Mouse (Mus musculus) CD4-positive, CD25-positive, alpha-beta regulatory T cell, adult 4 months (primary cell): Measurements from ENCODE around the gene Bola3. TPM values are rescaled to one million over a fixed set of nuclear protein-coding genes. Genes with fewer than 3 reads are reported as not detected.

ENCODE experiments used
- ATAC-seq: one replicate; pipeline ENCODE4 v1.8.0; 2017
- polyA plus RNA-seq, 2 experiments: library from polyadenylated mRNA; unstranded; fragments of 100-300 nt; shearing (Covaris generic); gene quantifications; one replicate each; pipeline ENCODE4 v1.2.1; 2017

Bola3 gene
- polyA plus RNA-seq, 2 experiments from 2014 or later, result 57.5 to 66.1 TPM

DNA sequence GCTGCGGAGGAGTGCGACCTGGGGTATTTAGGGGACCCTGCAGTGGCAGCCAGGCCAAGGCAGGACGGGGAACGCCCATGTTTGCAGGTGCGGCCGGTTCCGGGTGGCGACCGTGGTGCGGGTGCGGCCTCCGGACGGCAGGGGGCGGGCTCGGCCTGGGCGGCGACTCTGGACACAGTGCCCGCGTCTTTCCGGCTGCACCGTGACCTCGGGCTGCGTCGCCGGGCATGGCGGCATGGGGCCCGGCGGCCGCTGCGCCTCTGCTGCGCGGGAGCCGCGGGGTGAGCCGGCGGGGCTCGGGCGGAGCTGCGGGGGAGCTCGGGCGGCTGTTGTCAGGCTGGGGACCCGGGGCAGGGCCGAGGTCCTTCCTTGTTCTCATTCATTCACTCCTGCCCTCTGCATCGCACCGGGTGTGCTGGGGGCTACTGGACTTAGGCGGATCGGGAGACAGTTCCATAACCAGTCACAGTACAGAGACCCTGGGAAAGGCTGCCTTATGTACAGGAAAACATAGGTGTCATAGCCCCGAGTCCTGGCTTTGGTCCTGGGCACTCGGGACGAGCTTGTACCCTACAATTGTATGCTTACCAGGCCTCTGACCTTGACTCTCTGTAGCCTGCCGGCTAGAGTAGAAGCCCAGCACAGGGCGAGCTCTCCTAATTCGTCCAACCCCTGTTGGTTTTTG, 469 bp downstream of the Bola3 start:
- peak; percentile 94 for ATAC-seq

DNA sequence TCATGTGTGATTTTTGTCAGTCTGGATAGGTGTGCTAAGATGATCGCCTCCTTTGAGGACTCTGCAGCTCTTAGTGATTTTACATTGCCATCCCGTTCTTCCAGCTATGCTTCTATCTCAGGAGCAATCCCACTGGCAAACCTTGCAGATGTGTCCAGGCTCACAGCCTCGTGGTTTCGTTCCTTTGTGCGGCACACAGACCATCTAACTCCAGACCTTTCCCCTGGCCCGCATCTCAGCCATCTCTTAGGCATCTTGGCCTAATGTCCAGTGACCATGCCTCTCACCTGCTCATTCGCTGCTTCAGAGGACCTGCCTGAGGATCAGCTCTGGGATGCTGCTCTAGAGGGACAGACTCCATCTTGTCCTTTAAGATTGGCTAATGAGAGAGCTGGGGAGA, 1.2 kb downstream of the Bola3 start:
- no peak for ATAC-seq

DNA sequence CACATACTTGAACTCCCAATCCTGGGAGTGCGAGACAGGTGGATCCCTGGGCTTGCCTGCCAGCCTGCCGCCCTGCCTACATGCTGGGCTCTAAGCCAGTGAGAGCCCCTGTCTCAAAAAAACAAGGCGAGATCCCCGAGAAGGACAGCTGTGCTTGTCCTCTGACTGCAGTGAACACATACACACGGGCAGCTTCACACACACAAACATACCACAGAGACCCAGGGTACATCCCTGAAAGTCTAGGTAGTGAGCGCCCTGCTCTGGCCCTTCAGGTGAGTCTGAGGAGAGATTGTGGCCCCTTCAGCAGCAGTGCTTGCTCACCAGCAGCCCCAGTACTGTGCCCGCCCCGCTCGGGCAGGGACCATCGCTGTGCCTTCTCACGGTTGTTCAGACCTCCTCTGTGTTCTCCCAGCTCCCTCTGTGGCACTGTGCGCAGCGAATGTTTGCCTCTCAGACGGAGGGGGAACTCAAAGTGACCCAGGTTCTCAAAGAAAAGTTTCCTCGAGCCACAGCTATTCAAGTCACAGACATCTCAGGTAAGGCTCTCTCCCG, 2.0 kb downstream of the Bola3 start:
- ATAC-seq, result no peak

DNA sequence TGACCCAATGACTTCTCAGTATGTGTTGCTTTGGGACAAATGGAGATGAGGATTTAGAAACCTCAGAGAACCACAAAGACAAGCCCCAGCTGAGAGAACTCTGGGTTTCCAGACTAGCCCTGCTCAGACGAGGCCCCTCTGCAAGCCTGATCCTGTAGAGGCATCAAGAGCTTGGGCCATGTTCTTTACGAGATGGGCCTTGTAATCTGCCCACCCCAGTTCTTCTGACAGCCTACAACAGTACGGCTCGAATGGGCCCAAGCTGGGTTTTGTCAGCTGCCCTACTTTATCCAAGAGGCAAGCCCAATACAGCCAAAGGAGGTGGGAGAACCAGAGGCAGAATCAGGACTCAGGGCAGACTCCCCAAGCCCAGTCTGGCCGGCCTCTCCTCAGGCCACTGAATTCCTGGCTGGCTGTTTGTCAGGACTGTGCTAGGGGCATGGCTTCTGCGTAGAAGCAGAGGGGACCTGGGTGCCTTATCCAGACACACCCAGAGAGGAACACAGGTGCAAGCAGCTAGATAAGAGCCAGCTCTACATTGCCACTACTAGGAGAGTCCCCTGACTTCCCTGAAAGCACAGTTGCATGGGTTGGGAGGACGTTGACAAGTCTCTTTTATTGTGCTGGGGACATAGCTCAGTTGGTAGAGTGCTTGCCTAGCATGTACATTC, 2.7 kb downstream of the Bola3 start:
- ATAC-seq, result no peak

DNA sequence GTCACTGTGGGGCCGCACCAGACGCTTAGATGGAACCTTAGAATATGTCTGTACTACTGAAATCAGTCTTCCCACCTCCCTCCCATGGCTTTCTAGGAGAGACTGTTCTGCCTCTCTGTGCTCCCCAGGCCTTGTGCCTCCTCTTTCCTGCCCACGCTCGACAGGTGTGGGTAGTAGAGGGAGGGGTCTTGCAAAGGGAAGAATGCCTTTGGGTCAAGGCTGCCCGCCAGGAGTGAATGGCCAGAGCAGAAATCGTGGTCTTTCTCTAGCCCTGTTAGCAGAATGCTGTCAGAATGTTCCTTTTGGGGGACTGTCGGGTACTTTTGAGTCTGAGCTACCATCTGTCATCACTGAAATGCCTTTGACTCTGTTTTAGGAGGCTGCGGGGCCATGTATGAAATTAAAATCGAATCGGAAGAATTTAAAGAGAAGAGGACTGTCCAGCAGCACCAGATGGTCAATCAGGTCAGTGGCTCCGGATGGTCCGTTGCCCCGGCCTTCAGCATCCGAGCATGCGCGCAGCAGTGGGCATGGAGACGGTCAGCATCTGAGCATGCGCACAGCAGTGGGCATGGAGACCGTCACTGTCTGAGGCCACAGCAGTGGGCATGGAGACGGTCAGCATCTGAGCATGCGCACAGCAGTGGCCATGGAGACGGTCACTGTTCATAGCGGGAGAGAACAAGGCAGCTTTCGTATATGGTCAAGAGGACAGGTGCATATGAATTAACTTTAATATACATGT, 3.9 kb downstream of the Bola3 start:
- ATAC-seq, result no peak

DNA sequence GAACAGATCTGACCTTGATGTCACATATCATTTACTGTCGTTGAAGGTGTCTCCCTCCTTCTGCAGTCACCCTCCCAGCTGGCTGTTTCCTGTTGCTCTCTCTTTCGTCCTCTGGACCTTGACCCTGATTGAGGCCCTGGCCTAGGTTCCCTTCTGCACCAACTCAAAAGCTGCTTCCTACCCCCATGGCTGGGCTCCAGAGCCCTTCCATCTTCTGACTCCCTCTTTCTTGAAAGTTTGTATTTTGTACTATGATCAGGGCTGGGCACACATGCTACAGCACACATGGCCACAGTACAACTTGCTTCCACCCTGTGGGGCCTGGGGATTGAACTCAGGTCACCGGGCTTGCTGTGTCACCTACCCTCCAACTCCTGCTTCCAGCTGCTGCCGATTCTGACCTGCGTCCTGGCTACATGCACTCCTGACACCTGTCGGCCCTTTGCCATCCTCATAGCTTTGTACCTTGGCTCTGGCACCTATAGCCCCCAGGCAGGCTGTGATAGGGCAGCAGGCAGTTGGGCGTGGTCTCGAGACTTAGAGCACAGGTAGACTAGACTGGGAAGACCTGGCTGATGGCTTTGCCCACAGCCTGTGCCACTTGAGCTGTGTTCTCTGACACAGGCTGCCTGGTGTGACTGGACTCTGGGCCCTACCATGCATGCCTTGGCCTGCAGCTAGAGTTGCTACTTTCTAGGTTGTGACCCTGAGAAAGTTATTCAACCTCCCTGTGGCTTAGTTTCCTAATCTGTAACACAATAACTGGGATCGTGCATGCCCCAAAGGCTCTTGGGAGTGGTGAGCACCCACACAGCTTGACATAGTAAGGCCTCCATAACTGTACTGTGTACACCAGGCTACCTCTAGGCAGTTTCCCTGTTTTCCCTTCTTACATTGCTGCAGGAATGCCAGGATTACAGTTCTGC, 6.2 kb downstream of the Bola3 start:
- ATAC-seq, result no peak

DNA sequence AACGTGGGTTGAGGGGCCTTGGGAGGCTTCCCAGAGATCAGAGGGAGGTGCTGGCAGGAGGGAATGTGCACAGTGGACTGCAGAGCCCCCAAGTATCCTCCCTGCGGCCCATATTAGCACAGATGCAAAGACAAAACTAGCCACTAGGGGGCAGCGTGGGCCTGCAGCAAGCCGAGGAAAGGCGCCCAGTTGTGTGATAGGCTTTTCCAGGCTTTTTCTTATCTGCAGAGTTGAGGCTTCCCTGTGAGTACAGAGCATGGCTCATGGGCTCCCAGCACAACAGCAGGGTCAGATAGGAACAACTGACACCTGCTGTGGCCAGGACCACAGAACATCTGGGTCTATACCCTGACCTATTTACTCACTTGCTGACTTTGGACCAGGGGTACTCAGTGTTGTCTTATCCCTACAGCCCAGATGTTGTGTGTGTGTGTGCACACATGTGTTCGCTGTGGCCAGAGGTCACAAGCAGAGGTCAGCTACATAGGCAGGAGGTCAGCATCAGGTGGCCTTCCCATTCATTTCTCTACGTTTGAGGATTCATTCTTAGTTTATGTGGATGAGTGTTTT, 7.7 kb downstream of the Bola3 start:
- peak; percentile 85 for ATAC-seq

DNA sequence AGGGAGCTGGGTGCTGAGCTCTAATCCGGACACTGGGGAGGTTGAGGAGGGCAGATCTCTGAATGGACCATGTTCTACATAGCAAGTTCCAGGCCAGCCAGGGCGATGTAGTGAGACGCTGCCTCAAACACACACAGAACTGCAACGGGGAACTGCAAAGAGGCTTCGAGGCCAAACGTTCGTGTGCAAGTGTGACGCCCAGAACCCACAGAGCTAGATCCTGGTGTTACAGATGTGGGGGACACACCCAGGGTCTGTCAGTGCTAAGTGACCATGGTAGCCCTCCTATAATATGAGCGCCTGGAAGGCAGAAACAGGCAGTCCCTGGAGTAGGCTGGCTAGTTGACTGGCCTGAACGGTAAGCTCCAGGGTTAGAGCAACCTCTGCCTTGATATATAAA, 8.5 kb downstream of the Bola3 start:
- ATAC-seq, result no peak

DNA sequence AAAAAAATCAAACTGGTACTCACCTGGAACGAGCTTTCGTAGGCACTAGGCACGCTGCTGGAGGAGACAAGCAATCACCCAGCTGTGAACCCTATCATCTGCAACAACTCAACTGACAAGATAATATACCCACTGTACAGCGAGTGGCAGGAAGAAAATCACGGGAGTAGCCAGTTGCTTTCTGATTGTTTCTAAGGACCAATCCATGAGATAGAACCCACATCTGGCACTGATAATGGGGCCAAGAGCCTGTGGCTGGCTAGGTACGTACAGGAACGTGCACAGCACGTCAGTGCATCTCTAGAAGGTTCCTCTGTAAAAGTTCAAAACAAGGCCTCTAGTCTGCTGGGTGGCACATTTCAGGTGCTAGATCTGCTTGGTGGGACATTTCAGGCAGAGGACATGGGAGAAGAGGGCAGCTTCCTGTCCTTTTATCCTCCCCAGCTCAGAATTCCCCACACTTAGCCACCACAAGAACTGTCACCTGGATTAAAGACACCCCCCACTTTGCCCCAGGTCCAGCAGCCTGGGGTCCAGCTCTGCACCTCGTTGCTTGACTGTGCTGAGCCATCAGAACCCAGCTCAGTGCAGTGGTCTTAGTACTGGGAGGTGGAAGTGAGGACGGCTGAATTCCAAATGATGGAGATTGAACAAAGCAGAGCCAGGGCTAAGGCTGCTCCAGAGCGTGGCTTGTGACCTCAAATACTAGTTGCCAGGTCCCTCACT, 12.7 kb downstream of the Bola3 start:
- no peak for ATAC-seq

DNA sequence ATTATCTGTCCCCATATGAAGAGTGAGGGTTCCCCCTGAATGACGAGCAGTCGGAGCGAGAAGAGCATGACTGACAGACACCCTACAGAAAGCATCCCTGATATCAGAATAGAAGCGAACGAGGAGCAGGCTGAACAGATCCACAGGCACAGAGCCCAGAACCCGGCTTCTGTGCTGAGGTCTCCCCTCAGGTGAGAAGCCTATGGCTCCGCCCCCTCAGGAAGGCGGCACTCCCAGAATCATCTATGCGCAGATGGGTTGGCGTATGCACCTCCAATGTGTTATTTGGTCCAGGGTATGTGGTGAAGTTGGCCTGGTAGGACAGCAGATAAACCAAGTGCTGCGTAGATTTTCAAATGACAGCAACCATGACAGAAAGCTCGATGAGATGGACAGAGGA, 14.1 kb downstream of the Bola3 start:
- ATAC-seq, result no peak

DNA sequence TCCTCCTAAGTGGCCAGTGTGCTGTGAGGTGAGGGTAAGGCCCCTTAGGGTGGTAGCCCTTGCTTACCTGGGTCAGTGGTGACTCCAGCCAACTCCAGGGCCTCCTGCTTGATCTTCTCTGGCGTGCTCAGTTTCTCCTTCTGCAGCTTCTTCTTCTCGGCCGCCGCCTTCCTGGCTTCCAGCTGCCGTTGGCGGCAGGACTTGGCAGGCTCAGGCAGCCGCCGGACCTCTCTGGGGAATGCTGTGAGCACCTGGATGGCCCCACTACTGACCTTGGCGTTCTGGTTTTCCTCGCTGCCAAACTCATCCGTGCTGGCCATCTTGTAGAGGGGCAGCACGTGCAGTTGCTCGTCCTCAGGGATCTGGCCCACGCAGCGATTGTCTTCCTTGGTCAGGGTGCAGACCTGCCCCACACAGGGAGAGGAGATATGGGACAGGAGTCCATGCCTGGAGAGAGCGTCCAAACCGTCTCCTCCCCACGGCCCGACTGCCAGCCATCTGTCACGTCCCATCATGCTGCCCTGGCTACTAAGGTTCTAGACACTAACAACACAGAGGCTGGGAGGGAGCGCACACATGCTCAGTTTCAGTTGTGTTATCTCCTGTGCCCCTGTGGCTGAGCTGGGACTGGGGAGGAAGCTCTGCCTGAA, 21.5 kb downstream of the Bola3 start:
- no peak for ATAC-seq

DNA sequence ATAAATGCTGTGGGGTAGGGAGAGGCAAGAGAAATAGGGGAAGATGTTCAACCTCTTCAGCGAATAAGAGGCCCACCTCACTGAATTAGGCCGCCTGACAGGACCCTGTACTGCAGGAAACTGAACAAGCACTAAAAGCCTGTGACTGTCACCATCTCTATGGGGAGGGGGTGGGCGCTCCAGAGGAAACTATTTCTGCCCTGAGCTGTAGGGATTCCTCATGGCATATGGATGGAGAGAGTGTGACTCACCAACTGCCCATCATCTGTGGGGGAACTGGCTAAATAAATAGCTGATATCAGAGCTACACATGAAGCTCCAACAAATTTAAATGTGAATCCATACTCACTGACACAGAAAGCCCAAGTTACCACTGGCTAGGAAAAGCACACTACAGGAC, 22.4 kb downstream of the Bola3 start:
- ATAC-seq, result no peak

DNA sequence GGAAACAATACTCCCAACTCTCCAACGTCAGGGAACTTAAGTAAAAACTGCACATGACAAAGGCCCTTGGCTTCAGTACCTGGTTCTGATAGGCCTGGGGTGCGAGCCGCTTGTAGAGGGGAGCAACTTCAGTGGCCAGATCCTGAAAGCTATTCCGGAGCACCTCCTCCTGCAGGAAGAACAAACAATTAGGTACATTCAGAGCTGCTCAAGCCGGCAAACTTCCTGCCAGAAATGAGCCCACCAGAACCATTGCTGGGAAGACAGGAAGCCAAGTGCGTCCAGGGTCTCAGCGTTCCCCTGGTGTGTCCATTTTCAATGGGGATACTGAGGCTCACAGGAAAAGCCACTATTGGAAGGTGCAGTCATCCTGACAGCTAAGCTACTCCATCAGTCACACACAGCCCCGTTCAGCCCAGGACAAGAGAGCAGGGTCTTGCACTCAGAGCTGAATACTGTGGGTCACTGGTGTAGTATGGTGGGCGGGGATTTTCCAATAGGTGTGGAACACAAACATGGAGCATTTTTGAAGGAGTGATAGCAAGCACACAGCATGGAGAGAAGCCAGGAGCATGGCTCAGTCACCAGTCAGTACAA, 24.9 kb downstream of the Bola3 start:
- ATAC-seq, result no peak

DNA sequence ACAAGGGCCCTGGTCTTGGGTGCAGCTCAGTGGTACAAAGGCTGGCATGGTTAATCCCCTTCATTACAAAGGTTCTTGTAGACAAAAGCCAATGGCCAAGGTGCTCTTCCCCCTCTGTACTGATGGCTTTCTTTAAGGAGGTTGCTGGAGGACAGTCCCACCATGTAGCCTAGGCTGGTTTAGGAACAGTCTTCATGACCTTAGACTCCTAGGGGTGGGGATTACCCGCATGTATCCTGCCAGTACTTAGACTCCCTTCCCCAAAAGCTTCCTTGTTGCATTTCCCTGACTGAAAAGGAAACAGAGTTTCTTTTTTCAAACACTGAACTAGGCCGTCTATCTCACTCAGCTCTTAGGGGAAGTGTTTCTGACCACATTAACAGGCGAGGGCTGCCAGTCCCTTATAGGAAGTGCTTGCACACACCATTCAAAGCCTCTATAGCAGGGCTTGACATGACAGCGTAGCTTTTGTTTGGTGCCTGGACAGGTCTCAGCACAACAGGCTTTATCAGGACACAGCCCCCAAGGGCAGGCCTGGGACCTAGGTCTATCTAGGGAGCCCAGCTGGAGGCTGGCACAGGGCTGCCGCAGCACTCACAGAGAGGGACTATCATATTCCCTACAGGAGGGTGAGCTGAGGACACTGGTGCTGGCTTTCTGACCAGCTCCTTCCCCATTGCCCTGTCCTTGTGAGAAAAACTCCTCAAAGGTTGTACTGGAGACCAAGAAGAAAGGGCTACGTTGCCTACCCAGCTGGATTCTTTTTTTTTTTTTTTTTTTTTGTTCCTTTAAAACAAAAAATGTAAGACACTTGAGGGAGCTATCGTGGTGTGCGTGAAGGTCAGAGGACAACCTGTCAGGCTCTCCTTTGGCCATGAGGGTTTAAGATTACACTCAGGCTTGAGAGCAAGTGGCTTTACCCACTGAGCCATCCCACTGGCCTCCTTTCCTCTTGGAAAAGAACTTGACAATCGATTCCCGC, 32.9 kb downstream of the Bola3 start:
- peak; percentile 47 for ATAC-seq

DNA sequence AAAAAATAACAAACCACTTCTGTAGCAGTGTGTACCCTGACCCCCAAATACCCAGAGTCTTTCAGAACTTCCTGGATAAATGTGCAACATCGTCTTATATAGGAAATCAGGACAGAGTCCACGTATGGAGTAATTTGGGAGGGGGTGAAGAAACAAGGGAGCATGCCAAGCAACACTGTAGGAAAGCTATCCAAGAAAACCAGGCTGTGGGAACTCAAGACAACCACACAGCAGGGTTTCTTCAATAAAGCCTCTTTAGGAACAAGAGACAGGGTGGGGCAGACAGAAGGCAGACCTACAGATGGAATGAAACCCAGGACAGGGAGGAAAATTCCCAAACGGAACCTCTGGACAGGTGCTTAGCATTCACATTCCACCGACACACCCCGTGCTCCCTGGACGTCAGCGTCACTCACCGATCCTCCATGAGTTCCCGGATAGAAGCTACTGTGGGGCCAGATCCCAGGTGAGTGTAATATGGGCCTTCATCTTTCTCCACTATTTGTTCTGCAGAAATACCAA, 36.7 kb downstream of the Bola3 start:
- no peak for ATAC-seq

DNA sequence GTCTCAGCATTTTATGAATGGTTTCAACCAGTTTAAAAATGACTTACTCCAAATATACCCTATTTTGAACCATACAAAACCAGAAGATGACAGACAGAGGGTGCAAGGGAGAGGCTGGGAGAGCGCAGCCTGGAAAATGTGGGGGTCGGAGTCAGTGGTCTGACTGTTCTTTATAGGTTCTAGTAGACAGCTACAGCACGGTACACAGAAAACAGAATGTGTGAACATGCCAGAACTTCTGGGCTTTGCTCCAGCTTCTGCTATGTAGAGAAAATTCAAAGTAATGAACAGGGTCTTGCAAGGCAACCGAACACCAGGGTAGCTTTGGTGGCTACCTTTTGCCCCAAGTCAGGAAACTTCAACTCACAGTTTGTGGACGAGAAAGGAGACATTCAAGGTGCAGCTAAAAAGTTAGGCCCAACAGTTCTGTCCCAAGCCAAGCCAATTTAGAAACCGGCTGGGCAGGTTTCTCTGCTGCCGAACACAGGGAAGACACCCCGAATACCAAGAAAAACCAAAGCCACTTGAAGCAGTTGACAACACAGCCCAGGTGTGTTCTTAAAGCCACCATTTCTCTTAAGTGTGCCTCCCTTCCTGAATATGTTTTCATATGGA, 43.3 kb downstream of the Bola3 start:
- ATAC-seq, result no peak

DNA sequence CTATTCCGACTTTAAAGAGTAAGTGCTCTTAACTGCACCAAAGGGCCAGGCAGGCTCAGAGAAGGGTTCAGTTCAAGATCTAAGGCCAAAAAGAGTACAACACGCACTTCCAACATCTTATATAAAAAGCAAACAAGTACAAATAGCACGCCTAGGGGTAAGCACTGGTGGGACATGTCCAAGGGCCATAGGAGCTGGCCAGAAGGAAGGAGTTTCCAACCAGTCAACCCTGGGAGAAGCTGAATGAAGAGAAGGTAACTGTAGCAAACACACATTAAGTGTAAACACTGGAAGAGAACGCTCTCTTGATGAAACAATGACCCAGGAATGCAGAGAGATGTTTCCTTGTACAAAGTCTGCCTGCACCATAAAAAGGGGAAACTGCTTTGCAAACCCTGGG, 45.2 kb downstream of the Bola3 start:
- ATAC-seq, result no peak

DNA sequence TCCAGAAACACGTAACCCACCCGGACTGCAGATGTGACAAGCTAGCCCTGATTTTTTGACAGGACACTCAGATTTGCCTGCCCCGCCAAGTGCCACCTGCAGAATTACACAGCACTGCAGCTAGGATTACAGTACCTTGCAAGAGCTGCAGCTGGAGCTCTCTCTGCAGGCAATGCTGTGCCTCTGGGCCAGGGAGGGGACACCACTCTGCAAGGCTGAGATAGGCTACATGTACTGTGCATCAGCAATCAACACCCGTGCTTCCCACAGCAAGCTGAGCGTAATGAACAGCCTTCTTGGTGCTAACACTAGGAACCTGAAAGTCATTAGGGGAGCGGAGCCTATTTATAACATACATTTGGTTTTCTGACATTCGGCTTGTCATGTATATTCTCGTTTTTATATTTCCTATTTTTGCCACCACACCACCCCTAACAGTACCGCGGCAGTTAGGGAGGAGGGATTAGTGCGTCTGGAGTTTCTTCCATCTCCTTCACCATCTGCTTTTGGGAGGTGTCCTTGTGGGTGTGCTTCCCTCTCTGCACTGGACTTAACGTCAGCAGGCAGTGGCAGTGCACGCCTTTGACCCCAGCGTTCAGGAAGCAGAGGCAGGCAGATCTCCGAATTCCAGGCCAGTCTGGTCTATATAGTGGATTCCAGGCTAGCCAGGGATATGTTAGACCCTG, 46.7 kb downstream of the Bola3 start:
- ATAC-seq, result no peak
